Mouse (Mus musculus) heart, postnatal 36 days (tissue): ENCODE data around the gene Pxk. TPM values are rescaled to one million over a fixed set of nuclear protein-coding genes. Genes with fewer than 3 reads are reported as not detected.
"Not testable (repeated sequence)": the region's sequence is repeated elsewhere in the genome, so short reads cannot be mapped to it uniquely, and the experiment has no call there.

ENCODE experiments used
- DNase-seq, 2 experiments: peaks; one replicate each; pipeline ENCODE4 v3.0.0; 2021 to 2022
- intact Hi-C: fragments of 180-260 bp; cut with DNase I; formaldehyde crosslinking; loops from one replicate; pipeline ENCODE4 v1.15.1; 2025
- total RNA-seq, 2 experiments: library from RNA; stranded (reverse); gene quantifications; 2 replicates each; pipeline ENCODE4 v1.2.3; 2021

Gene Pxk
- total RNA-seq, 2 experiments from 2014 or later = 25.2 to 27.3 TPM

DNA sequence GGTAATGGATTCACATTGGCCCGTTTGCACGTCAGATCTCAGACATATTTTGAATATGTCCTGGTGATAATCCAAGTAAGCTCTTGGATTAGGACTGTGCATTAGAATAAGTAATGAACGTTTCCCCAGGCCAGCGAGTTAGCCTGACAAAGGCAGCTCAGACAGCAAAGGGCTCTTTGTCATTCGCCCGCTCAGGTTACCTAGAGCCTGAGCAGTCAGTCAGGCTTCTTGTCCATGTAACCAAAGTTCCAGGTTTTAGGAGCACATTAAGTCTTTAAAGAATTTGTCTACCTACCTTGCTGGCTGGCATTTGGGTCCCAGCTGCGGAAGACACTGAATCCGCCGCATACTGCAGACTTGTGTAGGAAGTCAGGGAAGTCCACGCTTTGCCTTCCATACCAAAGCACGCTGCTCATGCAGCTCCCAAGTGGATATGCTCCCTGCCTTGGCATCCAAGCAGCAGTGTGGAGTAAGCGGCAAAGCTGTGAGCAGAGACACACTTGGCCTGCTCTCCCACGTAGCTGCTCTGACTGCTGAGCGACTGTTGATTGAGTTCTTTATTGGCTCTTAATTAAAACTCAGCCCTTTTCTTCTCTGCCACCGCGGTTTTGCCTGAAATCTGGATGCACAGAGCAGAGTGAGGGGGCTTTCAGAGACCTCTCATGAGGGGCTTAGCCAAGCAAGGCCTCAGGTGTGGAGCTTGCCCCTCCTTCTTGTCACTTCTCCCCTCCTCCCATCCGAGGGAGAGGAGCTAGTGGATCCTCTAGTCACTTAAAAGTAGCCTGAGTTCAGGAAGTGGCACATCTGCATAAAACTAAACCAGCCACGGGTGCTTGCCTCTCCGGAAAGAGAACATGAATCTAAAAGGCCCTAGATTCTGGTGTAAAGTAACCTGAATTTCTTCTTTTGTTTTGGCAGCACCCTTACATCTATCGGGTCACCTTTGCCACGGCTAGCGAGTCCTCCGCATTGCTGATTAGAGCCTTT, 42.0 kb downstream of the Pxk start:
- no peak for DNase-seq
- intact Hi-C loops = loop anchor here (5.0 kb wide), 1 partner anchor 43 kb away; the partner anchor contains the start of gene Pxk

GRCm38 (mm10) chr14:8141131-8141530, 43.1 kb downstream of the Pxk start:
- intact Hi-C loops = no loop called here

GRCm38 (mm10) chr14:8145594-8146558, 47.9 kb downstream of the Pxk start:
- no peak for DNase-seq
- intact Hi-C loops = loop anchor here (5.0 kb wide), 1 partner anchor 179 kb away; no protein-coding TSS in a partner anchor

More at GRCm38 (mm10) chr14:8141131-8141530, 43.1 kb downstream of the Pxk start:
- no peak for DNase-seq

DNA sequence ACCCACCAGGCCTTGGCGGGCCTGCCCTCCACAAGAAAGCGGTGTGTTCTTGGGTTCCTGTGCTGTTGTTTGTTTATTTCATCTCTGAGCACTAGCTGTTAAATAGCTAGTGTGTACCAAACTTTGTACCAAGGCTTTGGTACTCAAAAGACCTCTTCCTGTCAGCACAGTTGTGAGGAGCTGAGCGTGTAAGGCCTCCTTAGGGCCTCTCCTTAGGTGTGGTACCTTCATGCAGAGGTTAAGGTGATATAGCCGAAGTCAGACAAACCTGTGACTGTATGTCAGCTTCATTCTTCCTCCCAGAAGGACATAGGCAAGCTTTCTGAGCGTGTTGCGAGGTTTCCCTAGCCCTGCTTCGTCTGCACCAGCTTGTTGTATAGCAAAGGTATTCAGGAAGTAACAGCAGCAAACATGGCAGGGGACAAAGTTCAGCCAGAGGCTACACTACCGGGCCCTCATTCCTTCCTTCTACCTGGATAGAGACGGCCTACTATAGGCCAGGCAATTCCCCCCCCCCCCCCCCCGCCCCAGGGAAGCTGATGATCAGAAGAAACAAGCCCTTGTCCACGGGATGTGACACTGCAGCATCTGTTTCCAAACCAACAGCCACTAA, 48.7 kb downstream of the Pxk start:
- intact Hi-C loops = loop anchor here (5.0 kb wide), 1 partner anchor 179 kb away; no protein-coding TSS in a partner anchor
- DNase-seq = no peak

- intact Hi-C loops = loop anchor here (5.0 kb wide), 1 partner anchor 182 kb away; no protein-coding TSS in a partner anchor
- DNase-seq = no peak
Observed at GRCm38 (mm10) chr14:8148842-8149241, 50.8 kb downstream of the Pxk start.

GRCm38 (mm10) chr14:8151757-8152156, 53.7 kb downstream of the Pxk start:
- intact Hi-C loops = no loop called here
- DNase-seq = no peak

DNA sequence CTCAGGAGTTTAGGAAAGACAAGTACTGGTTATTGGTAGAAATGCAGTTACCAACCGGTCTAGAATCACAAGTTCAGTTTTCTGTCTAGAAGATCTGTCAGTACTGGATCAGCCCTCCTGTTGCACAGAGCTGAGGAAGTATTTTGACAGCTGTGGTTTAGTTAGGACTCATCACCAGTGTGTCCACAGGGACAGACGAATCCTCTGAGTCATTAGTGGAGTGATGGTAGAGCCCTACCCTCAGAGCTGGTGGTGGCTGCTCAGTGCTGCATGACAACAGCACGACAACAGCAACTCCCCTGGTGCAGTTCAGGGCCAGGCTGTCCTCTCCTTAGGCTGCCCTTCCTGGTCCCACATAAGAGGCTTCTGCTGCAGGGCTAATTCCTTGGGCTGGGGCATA, 56.1 kb downstream of the Pxk start:
- intact Hi-C loops = no loop called here
- no peak for DNase-seq

GRCm38 (mm10) chr14:8156947-8157346, 58.9 kb downstream of the Pxk start:
- intact Hi-C loops = loop anchor here (1.0 kb wide), 1 partner anchor 65 kb away; no protein-coding TSS in a partner anchor
- DNase-seq = no peak

DNA sequence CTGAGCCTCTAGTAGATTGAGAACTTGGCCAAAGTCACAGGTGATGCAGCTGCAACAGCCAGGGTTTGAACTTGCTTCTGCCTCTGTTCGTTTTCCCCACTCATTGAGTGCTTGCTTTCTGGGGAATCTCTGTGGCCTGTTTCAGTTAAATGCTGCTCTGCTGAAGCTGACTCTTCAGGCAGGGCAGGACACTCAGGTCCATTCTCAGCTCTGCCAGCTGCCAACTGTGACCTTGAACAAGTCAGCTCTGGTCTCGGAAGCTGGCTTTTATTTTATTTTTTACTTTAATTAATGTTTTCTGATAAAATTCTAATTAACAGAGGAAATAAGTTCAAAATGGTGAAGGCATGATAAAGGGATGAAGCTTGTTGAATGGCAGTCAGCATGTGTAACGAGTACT, 60.7 kb downstream of the Pxk start:
- DNase-seq = no peak
- intact Hi-C loops = no loop called here

DNA sequence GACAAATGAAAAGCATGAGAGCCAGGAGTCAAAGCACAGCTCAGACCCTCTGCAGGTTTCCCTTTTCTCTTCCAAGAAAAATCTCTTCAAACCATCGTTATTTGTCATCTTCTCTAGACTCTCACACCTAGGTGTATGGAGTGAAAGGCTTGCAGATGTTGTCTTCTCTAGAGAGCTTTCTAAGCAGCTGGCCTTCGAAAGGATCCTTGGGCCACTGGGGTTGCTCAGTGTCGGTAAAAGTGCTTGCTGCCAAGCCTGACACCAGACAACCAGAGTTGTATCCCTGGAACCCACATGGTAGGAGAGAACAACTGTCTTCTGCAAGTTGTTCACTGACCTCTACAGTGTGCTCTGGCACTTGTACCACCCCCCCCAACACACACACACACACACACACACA, 61.1 kb downstream of the Pxk start:
- intact Hi-C loops = no loop called here
- DNase-seq = no peak

- peak; percentile 34 for DNase-seq
- intact Hi-C loops = loop anchor here (5.0 kb wide), 1 partner anchor 194 kb away; no protein-coding TSS in a partner anchor
Observed at GRCm38 (mm10) chr14:8161777-8162176, 63.8 kb downstream of the Pxk start.

- intact Hi-C loops = loop anchor here (5.0 kb wide), 1 partner anchor 197 kb away; no protein-coding TSS in a partner anchor
- DNase-seq = no peak
Observed at GRCm38 (mm10) chr14:8164463-8164862, 66.5 kb downstream of the Pxk start.

- intact Hi-C loops = loop anchor here (2.0 to 5.0 kb wide), 4 partner anchors 42 to 210 kb away; partner anchors contain the start of genes Kctd6 and Pxk
- peak; percentile 97 to 98 for DNase-seq
Observed at GRCm38 (mm10) chr14:8172507-8173410, 74.7 kb downstream of the Pxk start, which contains the start of gene Pdhb. Pdhb (minus strand) TSS chr14:8173025.

DNA sequence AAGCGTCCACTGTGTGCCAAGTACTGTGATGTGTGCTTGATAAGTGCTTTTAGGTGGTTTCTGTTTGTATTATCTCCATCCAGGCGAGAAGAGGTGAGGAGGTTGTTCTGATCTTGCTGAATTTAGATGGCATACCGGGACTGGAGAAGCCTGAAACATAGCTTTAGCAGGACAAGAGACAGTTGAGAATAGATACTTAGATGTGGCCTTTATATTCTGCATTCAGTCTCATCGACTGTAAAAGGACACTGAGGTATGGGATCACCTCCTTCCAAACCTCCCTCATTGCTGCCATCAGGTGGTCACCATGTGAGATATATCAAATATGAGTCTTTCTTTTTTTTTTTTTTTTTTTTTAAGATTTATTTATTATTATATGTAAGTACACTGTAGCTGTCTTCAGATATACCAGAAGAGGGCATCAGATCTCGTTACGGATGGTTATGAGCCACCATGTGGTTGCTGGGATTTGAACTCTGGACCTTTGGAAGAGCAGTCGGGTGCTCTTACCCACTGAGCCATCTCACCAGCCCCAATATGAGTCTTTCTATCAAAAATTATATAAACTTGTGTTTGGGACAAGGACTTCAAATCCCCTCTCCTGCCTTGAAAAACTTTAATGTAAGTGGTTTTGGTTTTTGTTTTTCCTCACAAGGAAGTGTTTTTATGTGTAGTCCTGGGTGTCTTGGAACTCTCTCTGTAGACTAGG, 75.7 kb downstream of the Pxk start:
- DNase-seq = not testable (repeated sequence)
- intact Hi-C loops = loop anchor here (2.0 to 5.0 kb wide), 4 partner anchors 41 to 211 kb away; partner anchors contain the start of genes Kctd6 and Pxk

DNA sequence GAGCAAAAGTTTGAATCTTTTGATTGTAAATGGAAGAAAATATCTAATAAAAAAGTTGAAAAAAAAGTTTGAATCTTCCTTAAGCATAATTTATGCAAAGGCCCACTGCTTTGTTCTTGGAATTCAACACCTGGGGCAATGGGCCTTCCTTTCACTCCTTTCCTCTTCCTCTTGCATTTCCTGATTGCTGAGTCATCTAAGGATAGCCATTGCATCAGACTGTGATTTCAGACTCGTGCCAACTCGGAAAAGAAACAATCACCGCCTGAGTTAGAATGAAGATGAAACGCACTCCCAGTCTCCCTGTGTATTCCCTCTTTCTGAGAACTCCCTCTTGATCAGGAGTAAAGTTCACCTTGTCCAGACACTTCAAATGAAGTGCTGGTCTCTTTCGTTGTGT, 76.6 kb downstream of the Pxk start:
- DNase-seq = no peak
- intact Hi-C loops = loop anchor here (5.0 kb wide), 2 partner anchors 173 to 212 kb away; no protein-coding TSS in a partner anchor

DNA sequence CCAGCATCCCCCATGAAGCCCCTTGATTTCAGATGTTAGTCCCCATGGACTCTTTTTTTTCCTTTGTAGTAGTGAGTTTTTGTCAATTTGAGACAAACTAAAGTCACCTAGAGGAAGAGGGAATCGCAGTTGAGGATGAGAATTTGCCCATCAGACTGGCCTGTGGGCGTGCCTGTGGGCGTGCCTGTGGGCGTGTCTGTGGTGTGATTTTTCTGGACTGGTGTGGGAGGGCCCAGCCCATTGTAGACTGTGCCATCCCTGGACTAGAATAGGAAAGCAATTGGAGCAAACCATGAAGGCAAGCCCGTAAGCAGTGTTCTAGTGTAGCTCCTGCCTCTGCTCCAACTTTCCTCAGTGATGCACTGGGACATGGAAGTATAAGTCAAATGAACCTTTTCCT, 78.2 kb downstream of the Pxk start:
- no peak for DNase-seq
- intact Hi-C loops = no loop called here

DNA sequence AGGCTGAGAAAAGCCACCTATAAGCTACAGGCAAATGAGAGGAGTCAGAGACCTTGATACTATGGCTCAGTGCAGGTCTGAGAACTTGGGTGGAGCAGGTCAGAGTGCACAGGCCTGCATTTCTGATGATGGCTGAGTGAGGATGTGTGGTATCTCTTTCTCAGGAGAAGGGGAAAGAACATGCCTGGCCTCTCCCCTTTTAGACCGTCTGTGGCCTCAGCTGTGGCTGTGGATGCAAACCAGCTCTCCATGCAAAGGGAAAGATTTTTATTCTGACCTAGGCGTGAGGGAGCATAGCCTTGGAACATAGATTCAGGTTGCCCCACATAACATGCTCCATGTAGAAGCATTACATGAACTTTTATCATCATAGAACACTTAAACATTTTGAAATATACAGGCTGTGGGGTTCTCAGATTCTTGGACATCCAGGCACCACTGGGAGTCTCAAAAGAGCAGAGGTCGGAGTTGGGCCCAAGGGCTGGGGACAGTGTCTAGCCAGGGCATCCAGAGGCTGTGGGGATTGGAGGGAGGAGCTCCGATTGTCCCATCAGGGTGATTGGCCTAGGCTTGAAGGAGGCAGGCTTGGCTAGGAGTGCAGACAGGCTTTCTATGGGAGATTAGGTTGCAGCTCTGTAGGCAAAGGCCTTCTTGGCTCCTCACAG, 82.5 kb downstream of the Pxk start:
- DNase-seq = no peak
- intact Hi-C loops = no loop called here

- intact Hi-C loops = no loop called here
Observed at GRCm38 (mm10) chr14:8183330-8183729, 85.3 kb downstream of the Pxk start.

More at GRCm38 (mm10) chr14:8183330-8183729, 85.3 kb downstream of the Pxk start:
- no peak for DNase-seq
